Mouse (Mus musculus) CH12.LX (cell line): ENCODE data around the gene Esp6. TPM values are rescaled to one million over a fixed set of nuclear protein-coding genes. Genes with fewer than 3 reads are reported as not detected.
"Not testable (repeated sequence)": the region's sequence is repeated elsewhere in the genome, so short reads cannot be mapped to it uniquely, and the experiment has no call there.

ENCODE experiments used
- DNase-seq: peaks from one replicate; pipeline ENCODE4 v3.0.0-alpha.2; 2013; ENCODE audit errors: extremely low read depth
- H3K27ac ChIP-seq: 2 replicates; pipeline ENCODE4 v1.5.1; 2012; ENCODE audit warnings: low read depth, mild to moderate bottlenecking, control low read depth, moderate library complexity; ENCODE audit not compliant: insufficient read depth
- H3K27me3 ChIP-seq: replicated peaks from 2 replicates; pipeline ENCODE3; 2012; ENCODE audit warnings: inconsistent platforms
- H3K36me3 ChIP-seq, 2 experiments: replicated peaks in 1 of 2; 2 replicates each; pipeline versions ENCODE3 to v1.6.1; 2012; ENCODE audit warnings: inconsistent platforms in 1 of 2, low read length in 1 of 2, mild to moderate bottlenecking in 1 of 2, mixed read lengths in 1 of 2, moderate library complexity in 1 of 2; ENCODE audit not compliant: control insufficient read depth in 1 of 2, insufficient read depth in 1 of 2
- H3K4me1 ChIP-seq, 2 experiments: 2 replicates each; pipeline ENCODE4 v1.6.1; 2012; ENCODE audit warnings: inconsistent platforms in 1 of 2, moderate library complexity in 1 of 2; ENCODE audit not compliant: insufficient read depth in 2 of 2, control insufficient read depth in 1 of 2
- H3K4me2 ChIP-seq: 2 replicates; pipeline ENCODE4 v1.6.1; 2012; ENCODE audit warnings: low read depth, mild to moderate bottlenecking, control low read depth; ENCODE audit not compliant: poor library complexity, insufficient read depth, severe bottlenecking
- H3K4me3 ChIP-seq, 3 experiments: fragments of 150-350 bp in 1 of 3; sonication (generic) in 1 of 3; replicated peaks in 1 of 3; 2 replicates each; pipeline versions ENCODE3 to v1.5.1; 2011 to 2012; ENCODE audit warnings: low read depth in 2 of 3, low read length in 2 of 3, mild to moderate bottlenecking in 2 of 3, moderate library complexity in 2 of 3, control low read depth in 1 of 3, improper control_type of control experiment in 1 of 3, inconsistent platforms in 1 of 3, mixed read lengths in 1 of 3; ENCODE audit not compliant: poor library complexity in 1 of 3
- H3K79me2 ChIP-seq: replicated peaks from 2 replicates; pipeline ENCODE4 v1.6.1; 2012; ENCODE audit warnings: mild to moderate bottlenecking, moderate library complexity; ENCODE audit not compliant: control insufficient read depth, poor library complexity, insufficient read depth, severe bottlenecking; ENCODE audit errors: extremely low read depth
- H3K9ac ChIP-seq: 2 replicates; pipeline ENCODE4 v1.6.1; 2012; ENCODE audit warnings: low read depth, mild to moderate bottlenecking, control low read depth, moderate library complexity; ENCODE audit not compliant: insufficient read depth
- H3K9me3 ChIP-seq: replicated peaks from 2 replicates; pipeline ENCODE3; 2012; ENCODE audit warnings: low read length, inconsistent platforms, mixed read lengths
- CTCF ChIP-seq, 2 experiments: IDR thresholded peaks in 1 of 2; conservative IDR thresholded peaks in 1 of 2; 2 replicates each; pipeline ENCODE4 v1.5.1; 2011 to 2012; ENCODE audit warnings: low read depth in 2 of 2, low read length in 2 of 2, improper control_type of control experiment in 1 of 2, inconsistent platforms in 1 of 2, mild to moderate bottlenecking in 1 of 2, moderate library complexity in 1 of 2
- EP300 ChIP-seq: IDR thresholded peaks from 2 replicates; pipeline ENCODE4 v1.6.1; 2011; ENCODE audit warnings: low read length, improper control_type of control experiment
- IRF4 ChIP-seq: IDR thresholded peaks from 2 replicates; pipeline ENCODE4 v1.6.1; 2014; ENCODE audit warnings: low read depth, mild to moderate bottlenecking, inconsistent platforms, low read length, improper control_type of control experiment
- JUN ChIP-seq: IDR thresholded peaks from 2 replicates; pipeline ENCODE4 v1.6.1; 2011; ENCODE audit warnings: low read depth, mild to moderate bottlenecking, low read length, improper control_type of control experiment, moderate library complexity; ENCODE audit not compliant: insufficient read depth
- JUND ChIP-seq: conservative IDR thresholded peaks from 2 replicates; pipeline ENCODE4 v1.6.1; 2011; ENCODE audit warnings: low read depth, low read length, improper control_type of control experiment
- MEF2A ChIP-seq: IDR thresholded peaks from 2 replicates; pipeline ENCODE4 v1.6.1; 2014; ENCODE audit warnings: low read depth, mild to moderate bottlenecking, inconsistent platforms, low read length, improper control_type of control experiment, borderline replicate concordance
- MYC ChIP-seq: IDR thresholded peaks from 2 replicates; pipeline ENCODE4 v1.6.1; 2011; ENCODE audit warnings: low read depth, mild to moderate bottlenecking, improper control_type of control experiment, low read length
- NELFE ChIP-seq: IDR thresholded peaks from 2 replicates; pipeline ENCODE4 v1.6.1; 2011; ENCODE audit warnings: low read depth, low read length, improper control_type of control experiment
- SIN3A ChIP-seq: IDR thresholded peaks from 2 replicates; pipeline ENCODE4 v1.6.1; 2012; ENCODE audit warnings: low read length, improper control_type of control experiment, inconsistent platforms
- TCF12 ChIP-seq: IDR thresholded peaks from 2 replicates; pipeline ENCODE4 v1.6.1; 2014; ENCODE audit warnings: low read depth, mild to moderate bottlenecking, inconsistent platforms, low read length, improper control_type of control experiment
- dilution Hi-C: fragments of 300-500 bp; cut with MboI; formaldehyde crosslinking; loops from 2 replicates; pipeline ENCODE4 v1.14.3; 2020; ENCODE audit warnings: low sequenced_read_pairs; ENCODE audit not compliant: extremely low pct_unique_long_range_greater_than_20kb, extremely low pct_ligation_motif_present
- in situ Hi-C: fragments of 300-500 bp; cut with MboI; formaldehyde crosslinking; loops from 3 replicates; pipeline ENCODE4 v1.14.3; 2019; ENCODE audit warnings: low sequenced_read_pairs, low pct_ligation_motif_present, low pct_unique_long_range_greater_than_20kb, mixed read lengths
- polyA plus RNA-seq: library from polyadenylated mRNA; unstranded; fragments of >175 nt; gene quantifications from 2 replicates; pipeline ENCODE4 v1.2.1, GENCODE M21; 2012; ENCODE audit warnings: low read depth; ENCODE audit not compliant: insufficient read length
- total RNA-seq, 2 experiments: library from RNA; depleted of rRNA; stranded (reverse); fragments of 300-350 nt in 1 of 2; fragments of >200 nt in 1 of 2; gene quantifications; 2 replicates each; pipeline ENCODE4 v1.2.3; 2012 to 2014

The Esp6 gene
- total and polyA plus RNA-seq, 3 experiments, result not detected

GRCm38 (mm10) chr17:40531147-40531546, 30.2 kb upstream of the Esp6 start:
- Histone ChIP-seq H3K36me3 (no peaks in the 10 kb centered on the region), H3K79me2 (no peaks in the 10 kb centered on the region), H3K9ac (no peak overlapping the region), H3K4me2 (no peak overlapping the region), H3K9me3 (peaks cover 14% of the 10 kb centered on the region), H3K4me1 (no peaks in the 10 kb centered on the region), H3K4me3 (no peak overlapping the region), H3K27me3 (no peaks in the 10 kb centered on the region), H3K27ac (no peak overlapping the region)
- no peak for TF ChIP-seq MEF2A
- no peak for TF ChIP-seq EP300
- TF ChIP-seq IRF4, result no peak
- no peak for TF ChIP-seq SIN3A
- no peak for TF ChIP-seq CTCF (conservative IDR thresholded peaks at IDR 0.05 in 1 of 2, IDR thresholded peaks at IDR 0.05 in 1 of 2; ENCODE audit: low read depth in 2 of 2, low read length in 2 of 2)
- TF ChIP-seq TCF12, result no peak
- no peak for TF ChIP-seq JUND
- no peak for TF ChIP-seq MYC
- no peak for TF ChIP-seq JUN
- no peak for DNase-seq
- in situ Hi-C loops, result no loop called here
- dilution Hi-C loops, result no loop called here

GRCm38 (mm10) chr17:40547005-40547404, 14.3 kb upstream of the Esp6 start:
- H3K9ac ChIP-seq, H3K4me1 ChIP-seq, DNase-seq, dilution Hi-C loops, H3K27me3 ChIP-seq, H3K9me3 ChIP-seq, in situ Hi-C loops, H3K27ac ChIP-seq, H3K79me2 ChIP-seq, H3K4me3 ChIP-seq, H3K4me2 ChIP-seq, H3K36me3 ChIP-seq: not testable (repeated sequence)

- Histone ChIP-seq H3K4me1 (no peaks in the 10 kb centered on the region), H3K4me2 (no peak overlapping the region), H3K9ac (no peak overlapping the region), H3K9me3 (peaks cover 15% of the 10 kb centered on the region), H3K79me2 (no peaks in the 10 kb centered on the region), H3K4me3 (no peak overlapping the region), H3K27me3 (no peaks in the 10 kb centered on the region), H3K27ac (no peak overlapping the region), H3K36me3 (no peaks in the 10 kb centered on the region)
- TF ChIP-seq CTCF (conservative IDR thresholded peaks at IDR 0.05 in 1 of 2, IDR thresholded peaks at IDR 0.05 in 1 of 2; ENCODE audit: low read depth in 2 of 2, low read length in 2 of 2) (no peak), NELFE (no peak)
- no peak for DNase-seq
- in situ Hi-C loops, result no loop called here
- dilution Hi-C loops, result no loop called here
Observed at GRCm38 (mm10) chr17:40553470-40553869, 7.8 kb upstream of the Esp6 start.

- H3K4me3 ChIP-seq, DNase-seq, in situ Hi-C loops, H3K79me2 ChIP-seq, H3K9ac ChIP-seq, dilution Hi-C loops, H3K27ac ChIP-seq, H3K36me3 ChIP-seq, H3K4me1 ChIP-seq, H3K27me3 ChIP-seq, H3K9me3 ChIP-seq, H3K4me2 ChIP-seq: not testable (repeated sequence)
Observed at GRCm38 (mm10) chr17:40583906-40584305, 22.6 kb downstream of the Esp6 start.
